Mouse (Mus musculus): ENCODE measurements at regions not wholly inside any gene's neighbourhood (a gene's known extent, or its start where the extent isn't known, plus 50 kb on each side); places are given as distances from the start of the nearest gene placed in this dataset.

DNA sequence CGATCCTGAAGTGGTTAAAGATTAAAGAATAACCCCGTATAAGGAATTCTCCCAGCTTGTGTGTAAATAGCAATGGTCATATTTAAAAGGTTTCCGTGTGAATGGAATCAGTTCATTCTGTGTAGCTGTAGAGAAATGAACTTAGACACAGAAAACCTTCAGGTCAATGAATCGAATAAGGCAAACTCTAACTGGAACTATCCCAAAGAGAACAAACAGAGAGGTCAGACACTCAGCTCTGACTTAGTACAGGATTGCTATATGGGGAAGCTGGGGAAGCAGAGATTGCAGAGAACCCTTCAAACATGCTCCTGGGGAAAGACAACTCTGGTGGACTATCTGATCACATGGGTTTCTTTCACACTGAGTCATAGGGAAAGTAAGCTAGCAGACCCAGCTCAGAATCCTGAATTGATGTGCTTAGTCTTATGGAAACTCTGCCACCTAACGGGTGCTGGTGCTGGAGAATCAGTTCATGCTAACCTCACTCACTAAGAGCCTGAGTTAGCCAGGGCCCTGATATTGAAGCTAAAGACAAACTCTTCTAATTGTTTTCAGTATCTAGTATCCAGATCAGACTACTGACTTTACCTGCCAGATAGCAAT is 145.3 kb upstream of the Rreb1 start:
- ATAC-seq (ENCODE audit: low FRiP score) = no peak
- TF ChIP-seq CTCF (IDR thresholded peaks at IDR 0.05) = no peak

DNA sequence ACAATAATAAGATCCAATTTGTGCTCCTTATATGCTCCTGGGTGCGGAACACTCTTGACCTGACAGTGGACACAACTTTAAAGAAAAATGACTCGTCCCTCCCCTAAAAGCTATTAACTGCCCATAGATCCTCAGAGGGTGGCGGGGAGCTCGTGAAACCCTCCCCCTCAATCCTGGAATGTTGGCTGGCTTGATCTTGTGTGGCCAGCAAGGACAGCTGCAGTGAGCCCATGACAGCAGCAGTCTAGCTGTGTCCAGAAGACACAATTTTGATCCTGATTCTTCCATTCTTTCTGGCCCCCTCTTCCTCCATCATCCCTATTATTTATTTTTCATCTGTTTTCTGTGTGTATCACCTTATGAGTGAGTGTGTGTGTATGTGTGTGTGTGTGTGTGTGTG is 141.8 kb upstream of the Rreb1 start:
- TF ChIP-seq CTCF (IDR thresholded peaks at IDR 0.05) = no peak
- WGBS = 73% methylated on average over 4 of the region's 4 CpGs
- DNase-seq (ENCODE audit: low spot score) (no peak), ATAC-seq (ENCODE audit: low FRiP score) (no peak)
- Histone ChIP-seq H3K4me2 (ENCODE audit: low read depth, low read length, poor library complexity, severe bottlenecking) (no peak overlapping the region), H3K9me3 (ENCODE audit: low read length) (0 out of 2 replicates have a peak, but pooled peaks cover 6% of the 10 kb centered on the region), H3K27ac (ENCODE audit: low read depth, low read length) (no peak overlapping the region), H3K4me3 (ENCODE audit: low read depth, low read length) (no peak overlapping the region), H3K27me3 (ENCODE audit: insufficient read depth, low read length) (no peaks in the 10 kb centered on the region), H3K4me1 (ENCODE audit: insufficient read depth, low read length) (no peaks in the 10 kb centered on the region), H3K36me3 (ENCODE audit: insufficient read depth, low read length) (no peaks in the 10 kb centered on the region), H3K9ac (replicated peaks; ENCODE audit: low read length, poor library complexity, severe bottlenecking) (no peak overlapping the region)

More for the DNA sequence above, 145.3 kb upstream of the Rreb1 start:
- no peak for DNase-seq (ENCODE audit: low spot score)
- Histone ChIP-seq H3K4me1 (ENCODE audit: insufficient read depth, low read length) (no peaks in the 10 kb centered on the region), H3K27ac (ENCODE audit: low read depth, low read length) (no peak overlapping the region), H3K9ac (replicated peaks; ENCODE audit: low read length, poor library complexity, severe bottlenecking) (no peak overlapping the region), H3K4me3 (ENCODE audit: low read depth, low read length) (no peak overlapping the region), H3K4me2 (ENCODE audit: low read depth, low read length, poor library complexity, severe bottlenecking) (no peak overlapping the region), H3K36me3 (ENCODE audit: insufficient read depth, low read length) (no peaks in the 10 kb centered on the region), H3K9me3 (ENCODE audit: low read length) (0 out of 2 replicates have a peak, but pooled peaks cover 6% of the 10 kb centered on the region), H3K27me3 (ENCODE audit: insufficient read depth, low read length) (no peaks in the 10 kb centered on the region)
- 92% methylated on average over 5 of the region's 5 CpGs for WGBS

DNA sequence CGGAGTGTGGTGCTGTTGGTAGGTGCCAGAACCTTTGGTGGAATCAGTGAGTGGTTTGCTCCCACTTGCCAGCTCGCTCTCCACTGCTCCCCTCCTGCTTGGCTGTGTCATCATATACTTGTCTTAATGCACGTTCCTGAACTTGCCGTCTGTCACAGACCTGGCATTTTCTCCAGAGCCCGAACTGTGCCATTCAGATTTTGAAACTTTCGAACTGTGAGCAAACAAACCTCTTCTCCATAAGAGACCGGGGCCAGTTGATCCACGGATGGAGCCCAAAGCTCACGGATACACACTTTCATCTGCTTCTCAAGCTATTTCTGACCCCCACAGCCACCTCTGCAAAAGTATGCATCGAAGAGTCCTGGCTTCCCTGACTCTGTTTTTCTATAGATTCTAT is 141.0 kb upstream of the Rreb1 start:
- DNase-seq (ENCODE audit: low spot score) (no peak), ATAC-seq (ENCODE audit: low FRiP score) (no peak)
- Histone ChIP-seq H3K27me3 (ENCODE audit: insufficient read depth, low read length) (no peaks in the 10 kb centered on the region), H3K9ac (replicated peaks; ENCODE audit: low read length, poor library complexity, severe bottlenecking) (no peak overlapping the region), H3K4me3 (ENCODE audit: low read depth, low read length) (no peak overlapping the region), H3K4me1 (ENCODE audit: insufficient read depth, low read length) (no peaks in the 10 kb centered on the region), H3K4me2 (ENCODE audit: low read depth, low read length, poor library complexity, severe bottlenecking) (no peak overlapping the region), H3K27ac (ENCODE audit: low read depth, low read length) (no peak overlapping the region), H3K36me3 (ENCODE audit: insufficient read depth, low read length) (no peaks in the 10 kb centered on the region), H3K9me3 (ENCODE audit: low read length) (0 out of 2 replicates have a peak, but pooled peaks cover 6% of the 10 kb centered on the region)
- 88% methylated on average over 10 of the region's 10 CpGs for WGBS
- no peak for TF ChIP-seq CTCF (IDR thresholded peaks at IDR 0.05)

DNA sequence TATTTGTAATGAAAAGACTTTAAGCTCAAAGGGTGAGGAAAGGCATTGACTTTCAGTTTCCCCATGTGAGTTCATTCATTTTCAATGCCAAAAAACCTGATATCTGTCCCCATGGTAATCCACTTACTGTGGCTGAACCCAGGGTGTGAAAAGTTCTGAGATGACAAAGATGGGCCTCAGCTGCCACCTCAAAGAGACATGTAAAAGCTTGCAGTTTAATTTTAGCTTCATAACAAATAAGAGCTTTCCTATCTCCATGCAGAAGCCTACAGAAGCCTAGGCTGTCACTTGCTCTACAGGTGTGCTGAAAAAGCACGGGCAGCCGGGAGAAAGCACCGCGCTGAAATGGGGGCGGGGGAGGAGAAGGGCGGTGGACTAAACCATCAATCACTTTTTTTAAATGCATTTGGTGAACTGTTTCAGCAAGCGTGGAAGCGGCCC is 140.1 kb upstream of the Rreb1 start:
- no peak overlapping the region for H3K4me3 ChIP-seq (ENCODE audit: low read depth, low read length)
- DNase-seq (ENCODE audit: low spot score) (no peak), ATAC-seq (ENCODE audit: low FRiP score) (no peak)
- no peaks in the 10 kb centered on the region for H3K9me3 ChIP-seq (ENCODE audit: low read length)
- H3K9ac ChIP-seq (replicated peaks; ENCODE audit: low read length, poor library complexity, severe bottlenecking) = no peak overlapping the region
- TF ChIP-seq CTCF (IDR thresholded peaks at IDR 0.05) = no peak
- H3K36me3 ChIP-seq (ENCODE audit: insufficient read depth, low read length) = no peaks in the 10 kb centered on the region
- WGBS = 58% methylated on average over 8 of the region's 8 CpGs
- 0 out of 2 replicates have a peak, but pooled peaks cover 2% of the 10 kb centered on the region for H3K4me1 ChIP-seq (ENCODE audit: insufficient read depth, low read length)
- no peaks in the 10 kb centered on the region for H3K27me3 ChIP-seq (ENCODE audit: insufficient read depth, low read length)
- H3K4me2 ChIP-seq (ENCODE audit: low read depth, low read length, poor library complexity, severe bottlenecking) = no peak overlapping the region
- H3K27ac ChIP-seq (ENCODE audit: low read depth, low read length) = no peak overlapping the region

DNA sequence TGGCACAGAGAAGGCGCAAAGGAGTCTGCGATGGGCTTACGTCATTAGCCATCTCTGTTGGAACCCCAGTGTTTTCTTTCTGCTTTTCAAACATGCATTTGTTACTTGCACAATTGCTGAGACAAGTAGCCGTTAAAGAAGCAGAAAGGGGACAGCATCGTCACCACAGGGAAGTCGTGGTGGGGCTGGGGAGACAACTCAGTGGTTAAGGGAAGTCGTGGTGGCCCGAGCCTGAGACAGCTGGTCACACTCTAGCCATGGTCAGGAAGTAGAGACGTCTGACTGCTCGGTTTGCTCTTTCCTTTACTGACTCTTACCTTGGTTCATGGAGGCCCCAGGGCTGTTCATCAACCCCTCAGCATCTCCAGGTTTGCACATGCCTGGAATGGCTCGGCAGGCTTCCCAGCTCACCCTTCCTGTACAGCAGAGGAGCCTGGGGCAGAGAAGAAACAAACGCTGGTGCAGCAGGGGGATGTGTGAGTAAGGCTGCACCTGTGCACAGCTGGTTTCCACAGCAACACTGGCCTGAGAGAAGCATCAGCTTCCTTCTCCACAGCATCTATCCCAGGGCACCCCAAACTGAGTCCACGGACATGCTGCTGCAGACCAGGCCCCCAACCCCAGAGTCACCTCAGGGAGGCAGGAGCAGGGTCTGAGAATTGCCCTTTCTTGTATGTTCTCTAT is 135.6 kb upstream of the Rreb1 start:
- H3K4me2 ChIP-seq (ENCODE audit: low read depth, low read length, poor library complexity, severe bottlenecking) = no peak overlapping the region
- WGBS = 54% methylated on average over 13 of the region's 13 CpGs
- H3K36me3 ChIP-seq (ENCODE audit: insufficient read depth, low read length) = no peaks in the 10 kb centered on the region
- no peaks in the 10 kb centered on the region for H3K27me3 ChIP-seq (ENCODE audit: insufficient read depth, low read length)
- H3K9ac ChIP-seq (replicated peaks; ENCODE audit: low read length, poor library complexity, severe bottlenecking) = no peak overlapping the region
- TF ChIP-seq CTCF (IDR thresholded peaks at IDR 0.05) = no peak
- no peak overlapping the region for H3K4me3 ChIP-seq (ENCODE audit: low read depth, low read length)
- ATAC-seq (ENCODE audit: low FRiP score) (peak; percentile 58; the same call in 1 of the 2 replicates), DNase-seq (ENCODE audit: low spot score) (no peak)
- H3K27ac ChIP-seq (ENCODE audit: low read depth, low read length) = no peak overlapping the region
- 0 out of 2 replicates have a peak, but pooled peaks cover 2% of the 10 kb centered on the region for H3K4me1 ChIP-seq (ENCODE audit: insufficient read depth, low read length)
- H3K9me3 ChIP-seq (ENCODE audit: low read length) = no peaks in the 10 kb centered on the region

DNA sequence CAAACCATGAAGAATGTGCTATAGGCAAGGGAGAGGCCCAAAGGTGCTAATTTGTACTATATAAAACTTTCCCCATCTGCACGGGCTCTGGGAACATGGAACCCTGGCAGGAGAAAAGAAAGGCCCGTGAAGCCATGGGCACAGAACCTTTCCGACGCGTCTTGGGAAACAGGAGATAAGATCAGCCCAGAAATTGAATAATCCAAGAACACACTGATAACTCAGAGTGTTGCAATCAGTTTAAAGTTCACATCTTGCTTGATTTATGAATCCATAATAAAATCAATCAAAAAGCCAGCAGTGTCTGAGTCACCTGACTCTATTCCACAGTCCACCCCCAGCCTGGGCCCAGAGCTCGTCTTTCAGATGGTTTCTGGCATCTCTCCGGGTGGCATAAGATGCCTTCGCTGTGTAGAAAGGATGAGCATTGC is 133.4 kb upstream of the Rreb1 start:
- H3K9me3 ChIP-seq (ENCODE audit: low read length) = no peaks in the 10 kb centered on the region
- no peak overlapping the region for H3K9ac ChIP-seq (replicated peaks; ENCODE audit: low read length, poor library complexity, severe bottlenecking)
- DNase-seq (ENCODE audit: low spot score) (no peak), ATAC-seq (ENCODE audit: low FRiP score) (no peak)
- no peak overlapping the region for H3K4me2 ChIP-seq (ENCODE audit: low read depth, low read length, poor library complexity, severe bottlenecking)
- H3K4me3 ChIP-seq (ENCODE audit: low read depth, low read length) = no peak overlapping the region
- H3K27ac ChIP-seq (ENCODE audit: low read depth, low read length) = no peak overlapping the region
- H3K4me1 ChIP-seq (ENCODE audit: insufficient read depth, low read length) = 0 out of 2 replicates have a peak, but pooled peaks cover 2% of the 10 kb centered on the region
- no peaks in the 10 kb centered on the region for H3K36me3 ChIP-seq (ENCODE audit: insufficient read depth, low read length)
- H3K27me3 ChIP-seq (ENCODE audit: insufficient read depth, low read length) = no peaks in the 10 kb centered on the region
- 89% methylated on average over 8 of the region's 8 CpGs for WGBS
- TF ChIP-seq CTCF (IDR thresholded peaks at IDR 0.05) = no peak
